Mouse (Mus musculus): ENCODE data around the gene Rps27rt. TPM values are rescaled to one million over a fixed set of nuclear protein-coding genes. Genes with fewer than 3 reads are reported as not detected.

Rps27rt gene
- polyA plus RNA-seq, 1 experiment, result 3,274 TPM

GRCm38 (mm10) chr9:114932607-114933006 lies 49.9 kb downstream of the Rps27rt start:
- Histone ChIP-seq H3K4me1 (ENCODE audit: control insufficient read depth, insufficient read depth, low read length) (peaks cover 2% of the 10 kb centered on the region), H3K4me3 (ENCODE audit: low read depth, low read length) (peak overlapping the region; percentile 90), H3K9ac (ENCODE audit: low read depth, poor library complexity, severe bottlenecking) (peak overlapping the region; percentile 54; the same call in 1 of the 2 replicates)

More at GRCm38 (mm10) chr9:114932607-114933006, 49.9 kb downstream of the Rps27rt start:
- Histone ChIP-seq H3K9me3 (replicated peaks; ENCODE audit: control insufficient read depth, insufficient read depth, low read length, poor library complexity, severe bottlenecking) (no peaks in the 10 kb centered on the region), H3K27me3 (ENCODE audit: control insufficient read depth, insufficient read depth, low read length, poor library complexity, severe bottlenecking) (no peaks in the 10 kb centered on the region), H3K27ac (ENCODE audit: insufficient read depth, low read length) (no peak overlapping the region), H3K36me3 (ENCODE audit: control insufficient read depth, insufficient read depth, low read length, poor library complexity, severe bottlenecking) (no peaks in the 10 kb centered on the region)
- no peak for TF ChIP-seq CTCF (IDR thresholded peaks at IDR 0.05; ENCODE audit: low read depth, low read length)
- TF ChIP-seq POLR2A (IDR thresholded peaks at IDR 0.05; ENCODE audit: insufficient read depth, low read length), result no peak

Other genes starting within 250 kb of the Rps27rt start
- 60.6 and 63.7 TPM in 2 replicates for gene Cmtm7, start 200.9 kb downstream of the Rps27rt start, polyA plus RNA-seq (2011; ENCODE audit: insufficient read depth, insufficient read length, low read depth, missing spikeins)
- 7.8 and 8.2 TPM in 2 replicates for gene Cmtm8, start 138.6 kb downstream of the Rps27rt start, polyA plus RNA-seq (2011; ENCODE audit: insufficient read depth, insufficient read length, low read depth, missing spikeins)
- gene Gpd1l, start 48.8 kb downstream of the Rps27rt start, polyA plus RNA-seq (2011; ENCODE audit: insufficient read depth, insufficient read length, low read depth, missing spikeins), result 14.4 and 14.5 TPM in 2 replicates
- 6.0 and 8.3 TPM in 2 replicates for gene Osbpl10, start 4.2 kb downstream of the Rps27rt start, polyA plus RNA-seq (2011; ENCODE audit: insufficient read depth, insufficient read length, low read depth, missing spikeins)

Measured in ES-Bruce4 (cell line).